Comparison of ENCODE assay signal across 24 mouse cellular contexts in the genomic region with DNA sequence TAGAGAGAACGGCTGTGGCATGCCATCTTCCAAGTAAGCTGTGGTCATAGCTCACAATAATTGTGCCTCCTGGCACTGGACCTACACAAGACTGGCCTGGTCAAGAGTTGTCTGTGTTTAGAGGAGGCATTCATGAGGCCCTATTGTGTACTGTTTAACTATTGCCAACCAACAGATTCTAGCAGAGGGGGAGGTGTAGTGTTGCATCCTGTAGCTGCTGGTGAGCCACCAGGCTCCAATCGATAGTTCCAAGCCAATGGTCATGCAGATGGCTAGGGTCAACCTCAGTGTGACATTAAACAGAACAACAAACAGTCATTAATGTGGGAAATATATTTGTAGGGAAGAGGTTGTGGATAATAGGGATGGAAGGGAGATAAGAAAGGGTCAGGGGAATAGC.
A peak's percentile ranks its signal among the peaks of the same experiment; 100 is the strongest.
DNase-seq lines count a peak whose midpoint lies in the region; ATAC-seq and TF ChIP-seq lines count a peak whose summit lies in the region.
"Had no signal": no experiment of that assay in that cellular context is flagged by ENCODE, and none has a peak within 500 bp of the region (broad histone marks: within the 10 kb centered on the region; RNA-seq: fewer than 3 reads in every experiment).

No protein-coding gene starts in this region.

- no peak overlapping the region for H3K27ac ChIP-seq in liver, adult 2 months (replicated peaks; ENCODE audit: insufficient read depth, low read depth, low read length)
- H3K27ac ChIP-seq in liver, embryonic 14.5 days = no peak overlapping the region
- H3K27ac ChIP-seq in liver, embryonic 16.5 days (ENCODE audit: low read length) = no peak overlapping the region
- H3K27ac ChIP-seq: embryonic facial prominence, embryonic 10.5 days; embryonic facial prominence, embryonic 12.5 days; forebrain, embryonic 13.5 days; forebrain, embryonic 15.5 days had no signal

- WGBS in liver, adult 2 months = 20% methylated on average over 2 of the region's 2 CpGs
- 65% methylated on average over 2 of the region's 2 CpGs for WGBS in liver, embryonic 14.5 days (ENCODE audit: insufficient replicate concordance)
- WGBS in liver, embryonic 16.5 days (ENCODE audit: insufficient replicate concordance) = 64% methylated on average over 2 of the region's 2 CpGs

- TF ChIP-seq EP300 in liver, embryonic 14.5 days (IDR thresholded peaks at IDR 0.05; ENCODE audit: low read depth) = no peak

- no peak overlapping the region for H3K4me3 ChIP-seq in liver, adult 2 months (ENCODE audit: insufficient read depth, low read depth, low read length)
- H3K4me3 ChIP-seq in liver, embryonic 14.5 days (ENCODE audit: insufficient read depth in 1 of 2, low read depth in 2 of 2, low read length in 2 of 2) = no peak overlapping the region
- H3K4me3 ChIP-seq in liver, embryonic 16.5 days (ENCODE audit: low read depth, low read length) = no peak overlapping the region
- H3K4me3 ChIP-seq: embryonic facial prominence, embryonic 10.5 days; embryonic facial prominence, embryonic 12.5 days; forebrain, embryonic 13.5 days; forebrain, embryonic 15.5 days had no signal

- TF ChIP-seq POLR2A in liver, adult 2 months (IDR thresholded peaks at IDR 0.05; ENCODE audit: extremely low read depth, insufficient read depth, low read length) = no peak

- H3K36me3 ChIP-seq in liver, adult 2 months (ENCODE audit: control insufficient read depth, insufficient read depth, low read length) = no peaks in the 10 kb centered on the region
- no peaks in the 10 kb centered on the region for H3K36me3 ChIP-seq in liver, embryonic 14.5 days (replicated peaks; ENCODE audit: control insufficient read depth, insufficient read depth, low read depth)
- no peaks in the 10 kb centered on the region for H3K36me3 ChIP-seq in liver, embryonic 16.5 days (ENCODE audit: control insufficient read depth, insufficient read depth)
- H3K36me3 ChIP-seq: embryonic facial prominence, embryonic 10.5 days; embryonic facial prominence, embryonic 12.5 days; forebrain, embryonic 15.5 days had no signal

- 0 out of 2 replicates have a peak, but pooled peaks have one; percentile 15 for ATAC-seq in liver, embryonic 14.5 days (ENCODE audit: insufficient read depth)
- ATAC-seq in liver, embryonic 16.5 days (ENCODE audit: low read depth) = peak; percentile 60
- ATAC-seq: activated CD4-positive, CD25-positive, alpha-beta regulatory T cell, adult 4 months; CD4-positive, CD25-positive, alpha-beta regulatory T cell, adult 4 months; forebrain, embryonic 13.5 days; forebrain, embryonic 15.5 days; Patski had no signal

- peak; percentile 91 for DNase-seq in liver, adult 2 months (ENCODE audit: extremely low read depth, low read depth, low spot score)
- no peak for DNase-seq in liver
- no peak for DNase-seq in liver, embryonic 14.5 days (ENCODE audit: low read depth in 3 of 3, low spot score in 3 of 3)
- DNase-seq in neural tube, embryonic 10.5 days (ENCODE audit: extremely low spot score, low spot score) = no peak
- no peak for DNase-seq in right cerebral cortex, postnatal 25 days
- DNase-seq: adrenal gland, adult 8-10 months; adrenal gland, postnatal 14 days; adrenal gland, postnatal 36 days; B cell, adult 2 months; cerebellum, adult 11-12 months; cerebellum, adult 2 months; cerebellum, adult 9-10 months; cerebellum, postnatal 10 days; cerebellum, postnatal 25 days had no signal

- H3K4me1 ChIP-seq in liver, adult 2 months (ENCODE audit: control insufficient read depth, insufficient read depth, low read length) = no peaks in the 10 kb centered on the region; the same call in 1 of the 2 replicates
- H3K4me1 ChIP-seq in liver, embryonic 14.5 days (replicated peaks; ENCODE audit: control insufficient read depth in 2 of 2, insufficient read depth in 2 of 2, low read length in 1 of 2) = no peaks in the 10 kb centered on the region
- no peaks in the 10 kb centered on the region for H3K4me1 ChIP-seq in liver, embryonic 16.5 days (ENCODE audit: control insufficient read depth, low read depth, low read length)
- H3K4me1 ChIP-seq: embryonic facial prominence, embryonic 10.5 days; embryonic facial prominence, embryonic 12.5 days; forebrain, embryonic 13.5 days; forebrain, embryonic 15.5 days had no signal

- no peaks in the 10 kb centered on the region for H3K79me2 ChIP-seq in liver, adult 2 months (ENCODE audit: control insufficient read depth, insufficient read depth, low read length)

- H3K27me3 ChIP-seq in liver, adult 2 months (ENCODE audit: control insufficient read depth, insufficient read depth, low read length) = no peaks in the 10 kb centered on the region
- no peaks in the 10 kb centered on the region for H3K27me3 ChIP-seq in liver, embryonic 14.5 days (ENCODE audit: control insufficient read depth, insufficient read depth, low read length)
- no peaks in the 10 kb centered on the region for H3K27me3 ChIP-seq in liver, embryonic 16.5 days (ENCODE audit: control insufficient read depth, insufficient read depth, low read depth, low read length)
- H3K27me3 ChIP-seq: CH12.LX; forebrain, embryonic 13.5 days; forebrain, embryonic 15.5 days had no signal

- H3K9me3 ChIP-seq in liver, embryonic 14.5 days (ENCODE audit: control insufficient read depth, low read length) = no peaks in the 10 kb centered on the region
- no peaks in the 10 kb centered on the region for H3K9me3 ChIP-seq in liver, embryonic 16.5 days (replicated peaks; ENCODE audit: control insufficient read depth, low read length)
- H3K9me3 ChIP-seq: embryonic facial prominence, embryonic 10.5 days; embryonic facial prominence, embryonic 12.5 days; forebrain, embryonic 13.5 days; forebrain, embryonic 15.5 days; G1E had no signal

- no peak overlapping the region for H3K4me2 ChIP-seq in liver, embryonic 14.5 days (ENCODE audit: low read depth)
- no peak overlapping the region for H3K4me2 ChIP-seq in liver, embryonic 16.5 days (ENCODE audit: low read depth, low read length)
- H3K4me2 ChIP-seq: embryonic facial prominence, embryonic 12.5 days; forebrain, embryonic 13.5 days; forebrain, embryonic 15.5 days had no signal

- no peak for TF ChIP-seq CTCF in liver, adult 2 months (IDR thresholded peaks at IDR 0.05; ENCODE audit: low read depth, low read length)
- no peak for TF ChIP-seq CTCF in liver, embryonic 14.5 days (IDR thresholded peaks at IDR 0.05; ENCODE audit: low read depth)

- H3K9ac ChIP-seq in liver, adult 2 months (ENCODE audit: low read depth, low read length) = no peak overlapping the region
- H3K9ac ChIP-seq in liver, embryonic 14.5 days (replicated peaks) = no peak overlapping the region
- no peak overlapping the region for H3K9ac ChIP-seq in liver, embryonic 16.5 days (ENCODE audit: low read depth, low read length)
- H3K9ac ChIP-seq: embryonic facial prominence, embryonic 12.5 days; forebrain, embryonic 13.5 days; forebrain, embryonic 15.5 days had no signal
